Mouse (Mus musculus) forelimb bud, embryonic 11.5 days (tissue): ENCODE results near the gene Gse1.
A peak's percentile ranks its signal among the peaks of the same experiment; 100 is the strongest.

Source experiments
- DNase-seq: peaks from one replicate; pipeline ENCODE4 v3.0.0-alpha.2; 2012; ENCODE audit warnings: low read depth, low spot score

Gse1 gene

DNA sequence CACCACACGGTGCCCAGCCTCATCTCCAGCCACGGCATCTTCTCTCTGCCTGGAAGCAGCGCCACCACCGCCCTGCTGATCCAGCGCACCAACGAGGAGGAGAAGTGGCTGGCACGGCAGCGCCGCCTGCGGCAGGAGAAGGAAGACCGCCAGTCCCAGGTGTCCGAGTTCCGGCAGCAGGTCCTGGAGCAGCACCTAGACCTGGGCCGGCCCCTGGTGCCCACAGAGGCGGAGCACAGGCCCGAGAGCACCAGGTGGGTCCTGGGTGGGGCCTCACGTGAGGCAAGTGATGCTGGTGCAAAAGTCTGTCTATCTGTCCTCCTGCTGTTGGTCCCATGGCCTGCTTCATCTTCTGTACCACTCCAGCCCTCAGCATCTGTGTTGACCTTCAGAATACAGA, 340.9 kb downstream of the Gse1 start:
- DNase-seq = no peak

DNA sequence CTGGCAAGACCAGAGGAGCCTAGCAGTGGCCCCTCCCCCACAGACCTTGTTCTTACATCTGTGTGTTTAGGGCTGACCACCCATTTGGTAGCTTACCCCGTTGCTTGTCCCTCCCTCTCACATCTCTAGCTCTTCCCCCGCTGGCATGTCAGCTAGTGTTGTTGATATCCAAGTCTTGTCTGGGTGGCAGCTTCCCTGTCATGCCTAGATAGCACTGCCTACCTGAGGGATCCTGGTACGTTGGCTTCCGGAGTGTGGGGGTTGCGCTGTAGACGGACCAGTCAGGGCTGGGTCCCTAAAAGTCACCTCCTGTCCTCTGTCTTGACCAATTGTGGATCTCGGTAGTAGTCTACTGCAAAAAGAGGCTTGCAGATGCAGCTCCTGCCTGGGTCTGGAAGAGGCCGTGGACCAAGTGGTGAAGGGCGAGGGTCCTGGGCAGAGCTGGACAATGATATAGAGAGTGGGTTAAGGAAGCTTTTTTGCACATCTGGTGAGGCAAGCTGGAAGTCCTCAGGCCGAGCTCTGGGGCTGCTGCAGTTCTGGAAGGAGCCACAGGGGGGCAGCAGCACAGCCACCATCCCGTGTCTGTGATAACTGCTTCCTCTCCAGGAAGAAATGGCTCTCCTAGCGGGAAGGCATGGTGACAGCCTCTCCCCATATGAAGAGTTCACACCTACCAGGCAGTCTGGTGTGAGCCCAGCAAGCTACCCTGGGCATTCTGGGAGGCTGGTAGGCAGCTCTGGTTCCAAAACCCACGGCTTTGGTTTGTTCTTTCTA, 341.9 kb downstream of the Gse1 start:
- DNase-seq = peak; percentile 70

DNA sequence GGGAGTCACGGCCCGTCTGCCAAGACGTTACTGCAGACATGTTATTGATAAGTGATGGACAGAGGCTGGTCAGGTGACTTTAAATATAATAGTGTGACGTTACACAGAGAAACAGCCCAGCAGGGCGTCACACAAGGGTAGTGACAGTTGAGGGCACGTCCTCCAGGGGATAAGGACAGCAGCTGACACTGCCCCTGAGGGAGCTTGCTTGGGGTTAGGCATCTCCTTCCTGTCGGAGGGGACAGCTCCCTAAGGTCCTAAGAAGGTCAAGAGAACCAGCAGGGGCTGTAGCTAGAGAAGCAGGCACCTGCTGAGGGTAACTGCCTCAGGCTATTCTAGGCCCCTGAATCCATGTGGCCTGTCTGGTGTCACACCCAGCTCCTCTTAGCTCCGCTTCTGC, 343.3 kb downstream of the Gse1 start:
- no peak for DNase-seq

DNA sequence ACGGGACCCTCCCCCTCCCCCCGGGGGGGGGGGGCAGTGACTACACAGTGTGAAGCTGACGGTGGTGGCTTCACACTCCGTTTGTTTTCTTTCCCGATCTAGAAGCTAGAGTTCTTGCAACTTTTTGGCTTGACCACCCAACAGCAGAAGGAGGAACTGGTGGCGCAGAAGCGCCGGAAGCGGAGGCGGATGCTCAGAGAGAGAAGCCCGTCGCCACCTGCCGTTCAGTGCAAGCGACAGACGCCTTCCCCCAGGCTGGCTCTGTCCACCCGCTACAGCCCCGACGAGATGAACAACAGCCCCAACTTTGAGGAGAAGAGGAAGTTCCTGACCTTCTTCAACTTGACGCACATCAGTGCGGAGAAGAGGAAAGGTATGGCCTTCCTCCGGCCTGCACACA, 344.3 kb downstream of the Gse1 start:
- no peak for DNase-seq

DNA sequence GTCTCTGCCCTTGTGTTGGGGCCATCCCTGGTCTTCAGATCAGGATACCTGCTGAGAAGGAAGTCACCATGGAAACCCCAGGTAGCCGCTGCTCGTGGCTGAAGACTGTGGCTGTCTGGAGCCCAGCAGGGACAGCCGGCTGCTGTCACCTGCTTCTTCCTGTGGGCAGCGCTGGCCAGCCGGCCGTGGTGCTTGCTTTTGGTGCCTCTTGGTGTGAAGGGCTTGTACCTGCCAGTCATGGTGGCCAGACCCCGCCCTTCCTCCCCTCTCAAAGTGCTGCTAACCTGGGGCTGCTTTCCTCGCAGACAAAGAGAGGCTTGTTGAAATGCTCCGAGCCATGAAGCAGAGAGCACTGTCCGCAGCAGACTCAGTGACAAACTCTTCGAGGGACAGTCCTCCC, 345.6 kb downstream of the Gse1 start:
- DNase-seq = no peak

DNA sequence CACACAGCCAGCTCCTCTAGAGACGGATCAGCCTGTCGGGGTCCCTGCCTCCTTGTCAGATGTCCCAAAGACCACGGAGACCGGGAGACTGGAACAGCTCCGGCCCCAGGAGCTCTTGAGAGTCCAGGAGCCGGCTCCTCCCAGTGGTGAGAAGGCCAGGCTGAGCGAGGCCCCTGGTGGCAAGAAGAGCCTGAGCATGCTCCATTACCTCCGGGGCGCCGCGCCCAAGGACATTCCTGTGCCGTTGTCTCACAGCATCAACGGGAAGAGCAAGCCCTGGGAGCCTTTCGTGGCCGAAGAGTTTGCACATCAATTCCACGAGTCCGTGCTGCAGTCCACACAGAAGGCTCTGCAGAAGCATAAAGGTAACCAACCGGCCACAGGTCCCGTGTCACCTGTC, 346.7 kb downstream of the Gse1 start:
- DNase-seq = no peak

DNA sequence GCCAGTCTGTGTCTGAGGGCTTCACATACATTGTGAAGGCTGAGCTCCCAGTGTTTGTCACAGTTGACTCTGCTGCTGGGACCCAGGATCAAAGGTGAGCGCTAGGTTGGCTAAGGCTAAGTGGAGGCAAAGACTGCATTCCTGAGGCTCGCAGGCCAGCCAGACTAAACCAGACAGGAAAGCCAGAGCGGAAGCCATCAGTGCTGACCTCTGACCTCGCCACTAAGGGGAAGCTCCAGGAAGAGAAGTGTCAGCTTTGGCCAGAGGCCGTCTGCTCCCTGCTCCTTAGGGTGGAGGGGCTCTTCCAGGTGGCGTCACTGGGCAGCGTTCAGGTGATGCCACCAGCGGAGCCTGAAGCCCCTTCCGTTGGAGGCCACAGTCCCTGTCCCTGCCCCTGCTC, 347.5 kb downstream of the Gse1 start:
- no peak for DNase-seq

DNA sequence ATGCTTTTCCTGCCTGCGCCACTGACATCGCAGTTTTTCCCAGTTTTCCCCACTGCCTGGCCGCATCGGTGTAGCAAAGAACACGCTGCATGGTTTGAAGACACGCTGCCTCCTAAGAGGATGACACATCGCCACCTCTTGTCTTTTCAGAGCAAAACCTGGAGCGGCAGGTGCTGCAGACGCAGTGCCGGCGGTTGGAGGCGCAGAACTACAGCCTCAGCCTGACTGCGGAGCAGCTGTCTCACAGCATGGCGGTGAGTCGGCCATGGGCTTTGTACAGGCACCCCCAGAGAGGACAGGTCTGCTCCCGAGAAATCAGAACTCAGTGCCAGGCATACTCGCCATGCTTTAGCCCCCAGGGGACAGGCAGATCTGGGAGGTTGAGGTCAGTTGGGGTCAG, 349.6 kb downstream of the Gse1 start:
- no peak for DNase-seq

DNA sequence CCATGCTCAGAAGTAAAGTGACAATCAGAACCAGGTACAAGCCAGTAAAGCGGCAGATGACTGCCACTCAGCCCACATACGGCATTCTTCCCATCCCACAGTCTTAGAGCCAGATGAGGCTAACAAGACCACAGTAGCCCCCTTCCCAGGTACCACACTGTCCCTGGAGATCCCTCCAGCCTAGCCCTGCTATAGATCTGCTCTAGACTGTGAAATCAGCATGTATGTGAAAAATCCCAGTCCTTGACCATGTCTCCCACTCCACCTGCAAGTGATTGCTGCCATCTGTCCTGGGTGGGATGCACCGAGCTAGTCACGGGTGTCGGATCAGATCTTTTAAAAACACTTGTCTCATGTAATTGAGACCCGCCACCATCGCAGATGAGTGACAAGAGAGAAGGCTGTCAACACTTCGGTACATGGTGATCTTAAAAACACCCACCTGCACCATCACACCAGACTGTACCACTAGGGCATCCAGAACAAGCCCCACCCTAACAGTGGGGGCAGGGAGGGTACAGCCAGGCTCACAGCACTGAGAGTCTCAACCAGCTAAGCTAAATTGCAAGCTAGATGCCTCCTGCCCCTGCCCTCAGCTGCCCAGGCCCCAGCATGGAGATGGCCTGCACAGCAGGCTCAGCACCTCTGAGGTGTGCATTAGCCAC, 352.2 kb downstream of the Gse1 start:
- DNase-seq = no peak

DNA sequence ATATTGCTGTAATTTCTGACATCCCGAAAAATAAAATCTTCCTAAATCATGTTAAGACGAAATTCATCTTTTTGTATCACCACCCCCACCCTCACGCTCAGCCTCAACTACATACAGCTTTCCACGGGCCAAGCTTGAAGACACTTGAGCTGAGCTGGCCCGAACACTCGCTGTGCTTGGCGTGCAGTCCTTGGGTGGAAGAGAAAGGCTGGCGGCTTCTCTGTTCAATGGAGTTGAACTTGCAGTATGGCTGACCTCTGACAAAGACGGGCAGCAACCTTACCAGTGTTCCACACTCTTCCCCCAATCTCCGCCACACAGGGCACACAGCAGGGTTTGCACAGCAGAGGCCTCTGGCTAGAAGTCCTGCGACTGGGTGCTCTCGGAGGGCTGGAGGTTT, 353.1 kb downstream of the Gse1 start:
- no peak for DNase-seq

DNA sequence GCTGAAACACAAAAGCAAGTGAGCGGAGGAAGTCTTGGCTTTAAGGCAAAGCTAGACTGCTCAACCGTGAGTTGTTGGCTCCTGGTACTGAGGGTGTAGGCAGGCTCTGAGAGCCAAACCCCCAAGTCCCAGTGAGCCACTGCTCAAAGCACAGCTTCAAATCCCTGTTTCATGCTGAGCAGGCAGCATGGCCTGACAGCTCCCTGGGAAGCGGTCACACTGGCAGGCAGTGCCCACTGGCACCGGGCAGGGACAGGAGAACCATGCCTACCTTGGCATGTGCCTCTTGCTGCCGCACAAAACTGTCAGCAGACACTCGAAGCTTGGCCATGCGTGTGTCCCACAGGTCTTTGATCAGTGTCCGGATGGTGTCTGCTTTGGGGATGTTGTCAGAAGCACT, 353.6 kb downstream of the Gse1 start:
- DNase-seq = no peak

DNA sequence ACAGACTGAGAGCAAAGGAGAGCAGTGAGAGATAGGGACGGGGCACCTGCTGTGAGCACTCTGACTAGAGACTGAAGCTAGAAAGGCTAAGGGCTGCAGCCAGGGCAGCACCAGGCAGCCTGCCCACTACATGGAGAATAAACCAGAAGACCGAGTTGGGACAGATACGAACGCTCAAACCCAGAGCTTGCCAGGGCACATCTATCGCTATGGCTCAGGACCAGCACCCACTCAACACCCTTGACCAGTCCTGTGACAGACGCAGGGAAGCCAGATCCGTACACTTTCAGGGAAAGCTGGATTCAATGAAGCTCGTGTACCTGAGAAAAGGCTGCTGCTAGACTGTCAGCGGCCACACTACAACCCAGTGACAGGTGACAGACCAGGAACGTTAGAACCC, 357.3 kb downstream of the Gse1 start:
- DNase-seq = no peak

DNA sequence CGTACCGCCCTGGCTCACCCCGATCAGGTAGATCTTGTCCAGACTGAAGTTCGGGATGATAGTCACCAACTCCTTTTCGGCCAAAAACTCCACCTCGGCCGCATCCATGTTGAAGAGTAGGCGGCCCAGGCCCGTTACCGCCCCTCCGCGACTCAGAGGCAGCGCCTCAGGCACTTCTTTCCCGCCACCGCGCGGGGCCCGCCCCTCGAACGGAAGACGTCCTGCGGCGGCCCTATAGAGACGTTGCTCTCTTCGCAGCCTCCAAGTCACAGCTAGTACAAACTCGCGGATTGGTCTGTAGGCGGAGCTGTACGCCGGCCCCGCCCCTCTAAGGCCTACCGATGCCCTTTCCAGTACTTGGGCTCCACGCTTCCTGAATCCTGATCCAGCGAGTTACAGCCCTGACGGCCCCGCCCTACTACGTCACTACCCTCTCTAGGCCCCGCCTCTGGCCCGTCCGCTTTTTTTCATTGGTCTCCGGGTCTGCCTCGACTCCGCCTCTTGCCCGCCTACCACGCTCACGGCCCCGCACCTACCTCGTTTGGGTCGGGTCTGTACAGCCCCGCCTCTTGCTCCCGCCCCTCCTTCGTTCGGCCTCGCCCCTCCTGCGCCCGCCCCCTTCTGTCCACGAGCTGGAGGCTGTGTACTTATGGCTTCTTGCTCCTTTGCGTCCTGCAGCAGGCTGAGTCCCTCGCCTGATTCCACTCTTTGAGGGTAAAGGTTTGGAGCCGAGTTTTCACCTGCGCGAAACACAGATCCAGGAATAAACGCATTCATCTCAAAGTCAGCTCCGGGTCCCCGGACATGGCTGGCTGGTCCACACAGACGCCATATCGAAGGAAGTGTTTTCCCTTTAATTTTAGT, 360.9 kb downstream of the Gse1 start, which contains the start of gene Gins2:
Gene Gins2 (minus strand): TSS at position 397 of the 864 bp plus-strand sequence.
- DNase-seq = peak; percentile 99

DNA sequence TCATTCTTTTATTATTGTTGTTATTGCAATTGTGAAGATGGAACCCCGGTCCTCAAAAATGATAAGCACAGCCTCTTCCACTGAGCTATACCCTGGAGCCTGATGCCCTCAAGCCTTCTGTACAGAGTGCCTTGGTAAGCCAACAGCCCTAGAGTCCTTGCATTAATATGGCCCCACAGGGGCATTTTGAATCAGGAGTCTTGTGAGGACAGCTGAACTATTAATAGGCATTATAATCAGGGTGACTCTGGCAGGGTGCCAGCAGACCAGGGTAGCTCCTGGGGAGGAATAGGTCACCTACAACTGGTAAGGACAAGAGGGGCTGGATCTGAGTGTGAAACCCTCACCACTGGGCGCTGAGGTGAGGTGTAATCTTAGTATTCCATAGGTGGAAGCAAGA, 361.7 kb downstream of the Gse1 start:
- no peak for DNase-seq

DNA sequence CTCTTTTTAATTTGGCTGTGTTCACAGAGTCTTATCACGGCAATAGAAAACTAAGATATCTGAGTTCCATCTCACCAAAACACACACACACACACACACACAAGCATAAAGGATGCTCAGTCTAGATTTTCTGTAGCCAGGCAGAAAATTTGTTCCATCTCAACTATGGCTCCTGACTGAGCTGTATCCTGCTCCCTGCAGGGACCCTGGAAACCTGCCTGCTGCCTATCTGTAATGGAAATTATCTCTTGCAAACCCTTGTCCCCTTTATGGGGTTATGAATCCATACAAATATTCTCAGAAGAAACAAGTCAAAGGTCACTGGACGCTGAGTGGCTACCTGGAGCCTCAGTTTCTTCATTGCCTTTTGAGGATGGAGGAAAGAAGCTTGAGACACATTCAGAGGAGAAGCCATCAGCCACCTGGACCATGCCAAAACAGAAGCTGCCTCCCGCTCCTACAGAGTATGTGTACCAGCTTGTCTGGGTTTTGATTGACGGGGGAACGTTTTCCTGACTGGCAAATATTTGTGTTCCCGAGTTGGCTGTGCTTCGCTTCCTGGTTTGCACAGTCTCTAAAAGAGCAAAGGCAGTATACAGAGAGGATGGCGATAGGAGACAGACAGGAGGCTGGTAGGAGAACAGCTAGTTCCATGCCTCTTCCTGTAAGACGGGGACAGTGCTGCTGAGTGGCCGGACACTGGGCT, 363.5 kb downstream of the Gse1 start:
- no peak for DNase-seq

DNA sequence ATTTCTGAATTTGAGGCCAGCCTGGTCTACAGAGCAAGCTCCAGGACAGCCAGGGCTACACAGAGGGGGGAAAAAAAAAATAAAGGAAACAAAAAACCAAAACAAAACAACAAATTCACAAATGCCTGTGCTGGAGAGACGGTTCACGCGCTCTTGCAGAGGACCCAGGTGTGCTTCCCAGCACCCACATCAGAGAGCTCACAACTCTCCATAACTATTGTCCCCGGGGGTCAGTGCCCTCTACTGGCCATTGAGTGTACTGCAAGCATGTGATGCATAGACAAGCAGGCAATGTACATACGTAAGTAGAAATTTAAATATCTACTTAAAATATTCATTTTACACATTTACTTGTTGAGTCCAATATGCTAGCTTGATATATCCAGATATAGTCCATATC, 366.3 kb downstream of the Gse1 start:
- no peak for DNase-seq

DNA sequence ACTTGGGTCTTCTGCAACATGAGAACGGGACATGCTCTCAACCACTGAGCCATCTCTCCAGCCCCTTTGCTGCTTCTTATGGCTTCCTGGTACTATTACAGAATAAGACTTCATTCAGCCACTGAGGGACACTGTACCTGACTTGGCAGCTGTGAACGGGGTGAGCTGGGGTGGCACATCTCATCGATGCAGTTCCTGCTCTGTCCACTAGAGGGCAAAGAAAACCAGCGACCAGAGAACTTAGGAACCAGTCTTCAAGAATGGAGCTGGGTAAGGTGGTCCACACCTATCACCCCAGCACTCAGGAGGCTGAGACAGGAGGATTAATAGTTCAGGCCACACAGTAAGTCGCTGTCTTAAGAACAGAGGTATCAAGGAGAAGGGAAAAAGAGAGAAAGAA, 367.7 kb downstream of the Gse1 start:
- peak; percentile 80 for DNase-seq

DNA sequence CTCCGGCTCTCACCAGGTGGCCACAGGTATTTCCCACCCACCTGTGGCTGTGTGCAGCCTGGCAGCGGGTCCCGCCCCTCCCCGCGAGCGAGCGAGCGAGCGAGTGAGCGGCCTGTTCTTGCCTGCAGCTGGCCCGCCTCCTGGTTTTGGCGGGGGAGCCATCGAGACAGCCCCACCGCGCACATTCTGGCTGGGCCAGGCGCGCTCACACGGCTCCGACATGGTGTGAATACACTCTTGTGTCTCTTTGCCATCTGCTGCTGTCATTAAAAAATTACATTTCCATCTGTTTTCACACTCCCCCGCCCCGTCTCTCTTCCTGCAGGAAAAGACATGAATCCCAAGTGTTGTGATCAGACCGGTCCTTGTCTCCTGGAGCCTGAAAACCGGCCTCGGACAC, 370.3 kb downstream of the Gse1 start:
- no peak for DNase-seq

DNA sequence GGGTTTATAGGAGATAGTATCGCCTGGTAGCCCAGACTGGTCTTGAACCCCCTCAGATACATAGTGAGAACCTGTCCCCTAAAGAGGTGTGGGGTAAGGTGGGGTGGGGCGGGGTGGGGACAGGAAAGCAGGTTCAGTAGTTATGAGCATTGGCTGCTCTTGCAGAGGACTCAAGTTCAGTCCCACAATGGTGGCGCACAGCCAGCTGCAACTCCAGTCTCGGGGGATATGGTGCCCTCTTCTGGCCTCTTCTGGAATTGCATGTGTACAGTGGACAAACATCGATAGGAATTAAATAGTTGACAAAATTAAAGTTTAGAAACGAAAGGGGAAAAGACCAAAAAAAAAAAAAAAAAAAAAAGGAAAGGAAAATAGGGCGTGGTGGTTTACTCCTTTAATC, 371.2 kb downstream of the Gse1 start:
- DNase-seq = peak; percentile 56

DNA sequence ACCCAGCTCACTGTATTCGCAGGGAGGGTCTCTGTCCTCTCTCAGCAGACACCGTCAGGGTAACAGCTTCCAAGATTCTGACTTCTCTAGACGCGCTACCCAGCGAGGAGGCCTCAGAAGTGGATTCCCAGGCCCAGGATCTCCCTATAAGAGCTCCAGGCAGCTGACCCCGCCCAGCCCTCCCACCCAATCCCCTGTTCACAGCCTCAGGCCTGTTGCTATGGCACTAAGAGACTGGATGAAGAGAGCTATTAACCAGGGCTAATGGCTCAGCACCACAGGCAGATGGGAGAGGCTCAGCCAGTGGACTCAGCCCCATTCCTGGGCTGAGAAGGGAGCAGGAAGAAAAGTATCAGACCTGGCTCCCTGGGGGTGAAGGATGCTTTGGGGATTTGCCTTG, 374.4 kb downstream of the Gse1 start:
- peak; percentile 55 for DNase-seq

DNA sequence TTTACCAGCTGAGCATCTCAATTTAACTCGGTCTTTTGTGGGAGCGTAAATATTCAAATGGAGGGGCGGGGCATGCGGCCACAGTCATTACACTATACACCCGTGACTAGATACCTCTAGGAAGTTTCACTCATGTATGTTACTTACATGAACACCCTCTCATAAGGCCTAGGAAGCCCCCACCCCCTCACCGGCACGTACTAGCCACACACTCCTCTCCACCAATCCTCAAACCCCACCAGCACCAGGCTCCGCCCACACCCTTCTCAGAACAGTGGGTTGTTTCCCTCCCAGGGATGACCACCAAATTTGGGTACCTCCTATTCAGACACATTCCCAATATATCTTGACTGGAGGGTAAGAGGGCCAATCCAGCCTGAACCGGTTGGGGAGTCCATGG, 379.2 kb downstream of the Gse1 start:
- DNase-seq = no peak

DNA sequence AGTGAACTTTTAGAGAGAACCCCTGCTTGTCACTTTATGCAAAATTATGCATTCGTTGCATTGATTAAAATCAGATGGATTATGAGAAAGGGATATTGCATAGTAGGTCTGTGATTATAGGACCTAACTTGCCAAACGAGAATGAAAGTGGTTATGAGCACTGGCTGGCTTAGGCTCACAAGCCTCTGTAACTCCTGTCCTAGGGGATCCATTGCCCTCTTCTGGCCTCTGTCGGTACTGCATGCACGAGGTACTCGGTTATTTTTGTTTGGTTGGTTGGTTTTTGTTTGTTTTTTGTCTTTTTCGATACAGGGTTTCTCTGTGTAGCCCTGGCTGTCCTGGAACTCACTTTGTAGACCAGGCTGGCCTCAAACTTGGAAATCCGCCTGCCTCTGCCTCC, 379.6 kb downstream of the Gse1 start:
- peak; percentile 65 for DNase-seq
